43 mouse cellular contexts compared by ENCODE assay signal in genomic region chr10:116130401-116130800, GRCm38 (mm10). TPM values are rescaled to one million over a fixed set of nuclear protein-coding genes. Genes with fewer than 3 reads are reported as not detected.
"Had no signal": no experiment of that assay in that cellular context is flagged by ENCODE, and none has a peak within 500 bp of the region (broad histone marks: within the 10 kb centered on the region; RNA-seq: fewer than 3 reads in every experiment).

No protein-coding gene starts in this region.

- H3K4me2 ChIP-seq: heart, embryonic 12.5 days; hindbrain, embryonic 12.5 days; hindbrain, embryonic 14.5 days; kidney, embryonic 15.5 days; limb, embryonic 13.5 days; limb, embryonic 15.5 days; liver, embryonic 12.5 days had no signal

- H3K4me3 ChIP-seq: gastrocnemius, adult 2 months; heart, embryonic 10.5 days; heart, embryonic 12.5 days; hindbrain, embryonic 10.5 days; hindbrain, embryonic 12.5 days; kidney, embryonic 15.5 days; limb, embryonic 13.5 days; limb, embryonic 15.5 days; liver, embryonic 12.5 days had no signal

- ATAC-seq: hindbrain, embryonic 16.5 days; intestine, embryonic 16.5 days; liver, embryonic 12.5 days had no signal

- H3K9ac ChIP-seq: heart, embryonic 12.5 days; hindbrain, embryonic 12.5 days; hindbrain, embryonic 14.5 days; kidney, embryonic 15.5 days; limb, embryonic 13.5 days; limb, embryonic 15.5 days; liver, embryonic 12.5 days; liver, embryonic 14.5 days had no signal

- H3K4me1 ChIP-seq: heart, embryonic 10.5 days; heart, embryonic 12.5 days; hindbrain, embryonic 10.5 days; hindbrain, embryonic 12.5 days; kidney, embryonic 15.5 days; limb, embryonic 13.5 days; limb, embryonic 15.5 days; liver, embryonic 12.5 days had no signal

- H3K36me3 ChIP-seq: heart, embryonic 10.5 days; heart, embryonic 12.5 days; hindbrain, embryonic 10.5 days; hindbrain, embryonic 12.5 days; kidney, embryonic 15.5 days; limb, embryonic 13.5 days; limb, embryonic 15.5 days; liver, embryonic 12.5 days had no signal

- H3K9me3 ChIP-seq: heart, embryonic 10.5 days; heart, embryonic 12.5 days; hindbrain, embryonic 10.5 days; hindbrain, embryonic 12.5 days; kidney, embryonic 15.5 days; limb, embryonic 13.5 days; limb, embryonic 15.5 days; liver, embryonic 12.5 days had no signal

- H3K27me3 ChIP-seq: heart, embryonic 12.5 days; hindbrain, embryonic 12.5 days; kidney, embryonic 15.5 days; limb, embryonic 13.5 days; limb, embryonic 15.5 days; liver, embryonic 12.5 days had no signal

- DNase-seq: gastrocnemius, adult 2 months; gastrocnemius, postnatal 10 days; gastrocnemius, postnatal 25 days; heart, adult 18-20 months; heart, postnatal 10 days; heart, postnatal 4 days; kidney, adult 11 months; kidney, adult 2 months; kidney, adult 9 months; kidney, postnatal 14 days; kidney, postnatal 36 days; layer of hippocampus, postnatal 36 days; left cerebral cortex, postnatal 4 days had no signal

- H3K27ac ChIP-seq: gastrocnemius, adult 2 months; heart, embryonic 10.5 days; hindbrain, embryonic 10.5 days; hindbrain, embryonic 12.5 days; hindbrain, embryonic 14.5 days; kidney, embryonic 15.5 days; kidney, postnatal 0 days; limb, embryonic 13.5 days; limb, embryonic 15.5 days; liver, embryonic 12.5 days; liver, embryonic 14.5 days had no signal

RNA-seq across cellular contexts. Expression of gene 4933416C03Rik, which starts 16.7 kb away (rescaled TPM):
- total RNA-seq: gastrocnemius, adult 2 months; gastrocnemius, postnatal 10 days; gastrocnemius, postnatal 25 days; gastrocnemius, postnatal 4 days; granulocyte monocyte progenitor cell, adult 5-6 weeks; heart, adult 18-20 months; heart, adult 8-10 months; heart, postnatal 10 days; heart, postnatal 25 days; heart, postnatal 4 days; layer of hippocampus, adult 18-20 months; layer of hippocampus, postnatal 14 days; layer of hippocampus, postnatal 36 days; left cerebral cortex, adult 18-20 months; left cerebral cortex, adult 8-10 months; left cerebral cortex, postnatal 10 days; left cerebral cortex, postnatal 25 days; left cerebral cortex, postnatal 4 days; liver, adult 2 months had no signal
- polyA plus RNA-seq: heart, embryonic 10.5 days; heart, embryonic 12.5 days; heart, embryonic 14.5 days; heart, embryonic 16.5 days; hindbrain, embryonic 10.5 days; hindbrain, embryonic 12.5 days; intestine, embryonic 14.5 days; intestine, embryonic 16.5 days; kidney, adult 2 months; kidney, embryonic 15.5 days; kidney, postnatal 0 days; large intestine, adult 2 months; limb, embryonic 11.5 days; limb, embryonic 13.5 days; limb, embryonic 15.5 days; liver, adult 2 months; liver, embryonic 12.5 days; liver, embryonic 14.5 days; liver, embryonic 16.5 days had no signal
